Mouse (Mus musculus) left cerebral cortex, postnatal 10 days (tissue): ENCODE data around the gene Cog3. TPM values are rescaled to one million over a fixed set of nuclear protein-coding genes. Genes with fewer than 3 reads are reported as not detected.
A peak's percentile ranks its signal among the peaks of the same experiment; 100 is the strongest.

Experiments
- DNase-seq, 2 experiments: peaks; one replicate each; pipeline ENCODE4 v3.0.0; 2021 to 2022; ENCODE audit warnings: low spot score in 2 of 2, mixed read lengths in 1 of 2; ENCODE audit errors: extremely low spot score in 1 of 2
- intact Hi-C: fragments of 180-260 bp; cut with DNase I; formaldehyde crosslinking; loops from one replicate; pipeline ENCODE4 v1.15.1; 2025
- total RNA-seq, 2 experiments: library from RNA; stranded (reverse); gene quantifications; 2 replicates each; pipeline ENCODE4 v1.2.3; 2021

Gene Cog3
- total RNA-seq, 2 experiments from 2014 or later: 23.2 to 23.4 TPM

- no peak for DNase-seq
- intact Hi-C loops: no loop called here
Observed at GRCm38 (mm10) chr14:75713661-75714060, 40.7 kb downstream of the Cog3 start.

DNA sequence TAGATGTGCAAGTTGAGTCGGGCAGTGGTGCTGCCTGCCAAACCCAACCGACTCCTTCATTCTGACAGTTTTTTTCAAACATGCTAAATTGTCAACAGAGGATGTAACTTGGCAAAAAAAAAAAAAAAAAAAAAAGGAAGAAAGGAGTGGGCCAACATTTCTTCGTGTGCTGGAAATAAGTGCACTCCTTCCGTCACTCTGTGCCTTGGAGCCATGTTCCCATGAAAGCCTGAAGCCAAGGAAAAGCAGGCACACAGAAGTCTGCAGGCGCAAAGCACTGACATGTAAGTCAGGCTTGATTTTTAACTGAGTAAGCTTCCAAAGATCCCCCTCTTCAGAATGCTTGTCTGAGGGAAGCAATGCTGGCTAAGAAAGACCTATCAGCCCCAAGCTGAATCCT is 41.6 kb downstream of the Cog3 start:
- DNase-seq: no peak
- intact Hi-C loops: no loop called here

- intact Hi-C loops: no loop called here
- DNase-seq: no peak
Observed at GRCm38 (mm10) chr14:75711731-75712130, 42.6 kb downstream of the Cog3 start.

GRCm38 (mm10) chr14:75708986-75709385 is 45.3 kb downstream of the Cog3 start:
- intact Hi-C loops: no loop called here
- no peak for DNase-seq

GRCm38 (mm10) chr14:75707771-75708170 is 46.5 kb downstream of the Cog3 start:
- intact Hi-C loops: no loop called here

DNA sequence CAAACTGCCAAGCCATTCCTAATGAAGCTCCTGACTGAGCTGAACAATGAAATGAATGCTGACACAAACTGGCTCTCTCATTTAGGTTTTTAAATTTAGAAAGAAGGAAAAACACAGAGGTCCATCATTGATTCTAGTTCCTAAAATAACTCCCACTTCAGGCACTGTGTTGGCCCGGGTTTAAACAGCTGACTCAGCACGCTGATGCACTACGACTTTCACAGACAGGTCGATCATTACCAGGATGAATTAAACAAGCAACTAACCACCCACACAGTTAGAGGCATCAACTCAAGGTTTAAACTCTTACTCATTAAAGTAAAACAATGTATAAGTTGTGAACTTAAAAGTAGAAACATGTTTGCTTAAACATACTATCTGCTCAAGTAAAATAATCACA is 47.7 kb downstream of the Cog3 start:
- DNase-seq: no peak
- intact Hi-C loops: no loop called here

More at GRCm38 (mm10) chr14:75707771-75708170, 46.5 kb downstream of the Cog3 start:
- DNase-seq: no peak

DNA sequence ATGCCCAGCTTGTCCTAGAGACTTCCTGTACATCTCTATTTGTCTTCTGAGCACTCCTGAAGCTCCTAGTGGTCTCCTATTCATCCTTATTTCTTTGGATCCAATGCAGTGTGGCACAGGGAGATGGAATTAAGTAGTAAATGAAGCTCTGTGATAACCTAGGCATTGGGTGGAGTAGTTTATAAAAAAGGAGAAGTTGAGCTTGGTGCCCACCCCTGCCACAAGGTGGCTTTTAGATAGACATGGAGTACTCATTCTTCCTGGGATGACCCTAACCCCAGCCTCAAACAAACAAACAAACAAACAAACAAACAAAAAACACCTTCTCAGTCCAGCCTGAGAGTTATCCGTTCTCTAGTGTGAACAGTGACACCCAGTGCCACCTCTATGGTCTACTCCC is 56.4 kb downstream of the Cog3 start:
- no peak for DNase-seq
- intact Hi-C loops: no loop called here

GRCm38 (mm10) chr14:75696096-75696495 is 58.2 kb downstream of the Cog3 start:
- intact Hi-C loops: no loop called here

GRCm38 (mm10) chr14:75690428-75690827 is 63.9 kb downstream of the Cog3 start:
- DNase-seq: peak in 1 of 2 experiments; percentile 27
- intact Hi-C loops: no loop called here

More at GRCm38 (mm10) chr14:75696096-75696495, 58.2 kb downstream of the Cog3 start:
- no peak for DNase-seq

DNA sequence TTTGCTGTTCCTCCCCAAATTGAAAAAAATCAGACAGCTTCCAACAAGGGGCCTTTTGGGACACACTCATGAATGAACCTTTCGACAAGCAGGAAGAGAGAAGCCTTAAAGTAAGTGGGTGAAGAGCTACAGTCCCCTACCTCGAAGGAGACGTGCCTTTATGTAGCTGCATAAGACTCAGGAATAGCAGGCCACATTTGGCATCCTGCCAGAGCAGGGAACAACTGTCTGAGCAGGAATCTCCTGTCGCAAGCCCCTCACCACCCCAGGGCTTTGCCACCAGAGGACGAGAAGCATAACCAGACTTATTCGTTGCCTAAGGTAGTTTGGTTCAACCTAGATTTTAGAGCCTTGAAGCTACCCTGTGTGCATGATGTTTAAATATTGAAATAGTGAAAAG is 78.0 kb downstream of the Cog3 start:
- no peak for DNase-seq
- intact Hi-C loops: no loop called here

- DNase-seq: no peak
- intact Hi-C loops: no loop called here
Observed at GRCm38 (mm10) chr14:75669085-75669645, 85.2 kb downstream of the Cog3 start.

DNA sequence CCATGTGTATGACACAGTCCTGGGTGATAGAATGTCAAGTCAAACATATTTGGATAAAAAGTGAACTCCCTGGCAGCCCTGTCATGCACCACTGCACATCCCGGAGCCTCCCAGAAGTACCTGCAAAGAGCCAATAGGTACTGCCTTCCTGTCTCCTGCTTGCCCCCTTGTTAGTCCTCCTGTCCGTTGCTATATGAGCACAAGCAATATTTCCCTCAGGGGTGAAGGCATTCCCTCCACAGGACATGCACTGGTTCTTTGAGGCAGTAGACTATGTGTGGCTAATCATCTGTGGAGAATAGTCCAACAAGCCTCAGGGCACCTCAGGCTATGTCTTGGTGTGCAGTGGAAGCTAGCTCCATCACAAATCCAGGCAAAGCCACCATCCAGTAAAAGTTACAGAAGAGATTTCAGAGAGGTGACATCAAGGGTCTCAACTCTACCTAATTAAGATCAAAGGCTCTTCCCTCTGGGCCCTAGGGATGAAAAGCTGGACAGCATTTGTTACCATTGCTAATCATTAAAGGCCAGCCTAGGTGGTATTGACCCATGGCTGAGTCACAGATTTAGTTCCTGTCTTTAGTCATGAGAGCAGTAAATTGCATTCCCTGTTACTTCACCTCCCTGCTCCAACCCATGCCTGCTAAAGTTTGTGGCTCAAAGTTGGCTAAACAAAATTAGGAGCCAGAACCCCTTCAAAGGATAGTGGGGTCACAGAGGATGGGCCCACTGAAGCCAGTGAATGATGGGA is 88.7 kb downstream of the Cog3 start:
- intact Hi-C loops: no loop called here
- DNase-seq: no peak

- intact Hi-C loops: no loop called here
- DNase-seq: no peak
Observed at GRCm38 (mm10) chr14:75661548-75661947, 92.8 kb downstream of the Cog3 start.

DNA sequence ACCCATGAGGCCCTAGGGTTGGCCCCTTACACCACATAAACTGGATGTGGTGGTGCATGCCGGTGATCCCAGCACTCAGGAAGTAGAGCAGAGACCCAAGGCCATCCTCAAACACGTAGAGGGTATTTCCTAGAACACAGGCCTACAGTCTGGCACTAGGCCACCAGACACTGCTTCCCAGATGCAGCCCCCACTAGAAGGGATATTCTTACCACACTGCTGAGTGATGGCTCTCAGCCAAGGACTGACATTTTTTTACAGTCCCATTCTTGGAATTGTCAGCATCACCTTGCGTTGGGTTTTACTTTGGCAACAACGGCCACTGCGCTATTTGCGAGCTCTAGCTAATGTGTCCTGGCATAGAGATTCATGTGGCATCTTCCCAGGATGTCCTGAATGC is 93.4 kb downstream of the Cog3 start:
- peak; percentile 27 to 50 for DNase-seq

More for the DNA sequence above, 93.4 kb downstream of the Cog3 start:
- intact Hi-C loops: no loop called here

Other genes with a start within 250 kb of the Cog3 start
- gene Spert, start 161.4 kb downstream of the Cog3 start, total RNA-seq: not detected
- gene Erich6b, start 112.3 kb downstream of the Cog3 start, total RNA-seq: not detected
- 10 to 100 TPM; 11.0 to 15.6 TPM for gene Slc25a30, start 32.5 kb upstream of the Cog3 start, total RNA-seq
- 1,000 to 10,000 TPM; 1,219 to 1,311 TPM for gene Tpt1, start 90.6 kb upstream of the Cog3 start, total RNA-seq
- gene Kctd4, start 200.5 kb upstream of the Cog3 start, total RNA-seq: 10 to 100 TPM; 13.2 to 14.6 TPM